Mouse (Mus musculus) intestine, embryonic 16.5 days (tissue): Measurements from ENCODE around the gene Lrif1. TPM values are rescaled to one million over a fixed set of nuclear protein-coding genes. Genes with fewer than 3 reads are reported as not detected.
A peak's percentile ranks its signal among the peaks of the same experiment; 100 is the strongest.
"Not testable (repeated sequence)": the region's sequence is repeated elsewhere in the genome, so short reads cannot be mapped to it uniquely, and the experiment has no call there.

ENCODE experiments used
- ATAC-seq: fragments of 200-750 bp; cut with Nextera tagmentation; 2 replicates; pipeline ENCODE4 v1.8.0; 2017; ENCODE audit warnings: moderate TSS enrichment, moderate library complexity
- H3K27ac ChIP-seq: fragments of 300-500 bp; sonication (generic); 2 replicates; pipeline ENCODE4 v1.5.1; 2014; ENCODE audit warnings: mild to moderate bottlenecking, low read length
- H3K27me3 ChIP-seq: fragments of 300-500 bp; sonication (generic); replicated peaks from 2 replicates; pipeline ENCODE4 v1.6.1; 2014; ENCODE audit warnings: low read length, control low read depth, mixed read lengths; ENCODE audit not compliant: control insufficient read depth, insufficient read depth
- H3K36me3 ChIP-seq: fragments of 300-500 bp; sonication (generic); 2 replicates; pipeline ENCODE4 v1.6.1; 2014; ENCODE audit warnings: low read length, control low read depth; ENCODE audit not compliant: control insufficient read depth, insufficient read depth
- H3K4me1 ChIP-seq: fragments of 300-500 bp; sonication (generic); 2 replicates; pipeline ENCODE4 v1.6.1; 2014; ENCODE audit warnings: low read length, control low read depth, mixed read lengths; ENCODE audit not compliant: control insufficient read depth, insufficient read depth
- H3K4me2 ChIP-seq: fragments of 300-500 bp; sonication (generic); 2 replicates; pipeline ENCODE4 v1.6.1; 2014; ENCODE audit warnings: low read depth, low read length, control low read depth
- H3K4me3 ChIP-seq: fragments of 300-500 bp; sonication (generic); 2 replicates; pipeline ENCODE4 v1.5.1; 2014; ENCODE audit warnings: mild to moderate bottlenecking, low read length
- H3K9ac ChIP-seq: fragments of 300-500 bp; sonication (generic); 2 replicates; pipeline ENCODE4 v1.6.1; 2014; ENCODE audit warnings: low read depth, low read length
- H3K9me3 ChIP-seq: fragments of 300-500 bp; sonication (generic); 2 replicates; pipeline ENCODE4 v1.6.1; 2016; ENCODE audit warnings: low read length, control low read depth; ENCODE audit not compliant: control insufficient read depth
- WGBS: fragments of 180-500 bp; shearing (Covaris S2); extraction: QIAGEN DNeasy Blood & Tissue Kit; methylation state at CpG from one replicate; pipeline ENCODE4 v1.1.7; 2014; 5-methylcytosine and 5-hydroxymethylcytosine counted together
- polyA plus RNA-seq: library from polyadenylated mRNA; unstranded; fragments of >200 nt; fragmentation: Nextera tagmentation; extraction: Ambion mirVana; gene quantifications from 2 replicates; pipeline ENCODE4 v1.2.1, GENCODE M21; 2015

Lrif1 gene
- 10.9 and 12.9 TPM in 2 replicates for polyA plus RNA-seq

- H3K9me3 ChIP-seq: no peaks in the 10 kb centered on the region
- peak; percentile 97 for ATAC-seq
- WGBS: under 1% methylated on average over 20 of the region's 20 CpGs
- H3K4me3 ChIP-seq: peak within 1 kb of the TSS; percentile 61
- H3K36me3 ChIP-seq: no peaks in the 10 kb centered on the region
- H3K4me2 ChIP-seq: peak within 1 kb of the TSS; percentile 61
- H3K27ac ChIP-seq: no peak within 1 kb of the TSS
- H3K4me1 ChIP-seq: no peaks in the 10 kb centered on the region
- no peaks in the 10 kb centered on the region for H3K27me3 ChIP-seq
- H3K9ac ChIP-seq: peak within 1 kb of the TSS; percentile 70
Measured at GRCm38 (mm10) chr3:106684830-106685229, at the start of gene Lrif1. TSS of gene Lrif1 (plus strand) at chr3:106684987.

- WGBS: 69% methylated on average over 14 of the region's 14 CpGs
Measured at GRCm38 (mm10) chr3:106672811-106673210, 12.0 kb upstream of the Lrif1 start.

GRCm38 (mm10) chr3:106685381-106685780, 594 bp downstream of the Lrif1 start:
- no peak for ATAC-seq
- Histone ChIP-seq H3K9me3 (no peaks in the 10 kb centered on the region), H3K36me3 (no peaks in the 10 kb centered on the region), H3K4me3 (peak overlapping the region; percentile 61), H3K27me3 (no peaks in the 10 kb centered on the region), H3K4me2 (peak overlapping the region; percentile 61), H3K4me1 (no peaks in the 10 kb centered on the region), H3K27ac (no peak overlapping the region), H3K9ac (no peak overlapping the region)
- WGBS: 33% methylated on average over 1 of the region's 1 CpGs

More at GRCm38 (mm10) chr3:106672811-106673210, 12.0 kb upstream of the Lrif1 start:
- not testable (repeated sequence) for H3K36me3 ChIP-seq, H3K9me3 ChIP-seq, ATAC-seq, H3K4me3 ChIP-seq, H3K27ac ChIP-seq, H3K27me3 ChIP-seq, H3K4me2 ChIP-seq, H3K4me1 ChIP-seq, H3K9ac ChIP-seq

- Histone ChIP-seq H3K4me3 (peak overlapping the region; percentile 77), H3K27me3 (no peaks in the 10 kb centered on the region), H3K27ac (peak overlapping the region; percentile 97), H3K4me2 (peak overlapping the region; percentile 67), H3K9me3 (no peaks in the 10 kb centered on the region), H3K36me3 (no peaks in the 10 kb centered on the region), H3K4me1 (0 out of 2 replicates have a peak, but pooled peaks cover 2% of the 10 kb centered on the region), H3K9ac (peak overlapping the region; percentile 76)
- peak; percentile 99 for ATAC-seq
- WGBS: 2% methylated on average over 31 of the region's 31 CpGs
Measured at GRCm38 (mm10) chr3:106721397-106722027, 36.7 kb downstream of the Lrif1 start.

- peak overlapping the region; percentile 77 for H3K4me3 ChIP-seq
- H3K9ac ChIP-seq: peak overlapping the region; percentile 76
- ATAC-seq: peak; percentile 95
- H3K9me3 ChIP-seq: no peaks in the 10 kb centered on the region
- H3K27ac ChIP-seq: peak overlapping the region; percentile 97
- WGBS: 1% methylated on average over 33 of the region's 33 CpGs
- H3K36me3 ChIP-seq: no peaks in the 10 kb centered on the region
- H3K27me3 ChIP-seq: no peaks in the 10 kb centered on the region
- H3K4me1 ChIP-seq: 0 out of 2 replicates have a peak, but pooled peaks cover 2% of the 10 kb centered on the region
- peak overlapping the region; percentile 67 for H3K4me2 ChIP-seq
Measured at GRCm38 (mm10) chr3:106722028-106722945, 37.5 kb downstream of the Lrif1 start.

- Histone ChIP-seq H3K27me3 (no peaks in the 10 kb centered on the region), H3K9ac (no peak overlapping the region), H3K4me2 (no peak overlapping the region), H3K27ac (no peak overlapping the region), H3K9me3 (no peaks in the 10 kb centered on the region), H3K4me1 (no peaks in the 10 kb centered on the region), H3K4me3 (no peak overlapping the region), H3K36me3 (no peaks in the 10 kb centered on the region)
- WGBS: 67% methylated on average over 1 of the region's 1 CpGs
- no peak for ATAC-seq
Measured at GRCm38 (mm10) chr3:106755898-106756297, 71.1 kb downstream of the Lrif1 start.

GRCm38 (mm10) chr3:106771834-106772233, 87.0 kb downstream of the Lrif1 start:
- WGBS: 87% methylated on average over 1 of the region's 1 CpGs
- H3K36me3 ChIP-seq: no peaks in the 10 kb centered on the region
- ATAC-seq: no peak

GRCm38 (mm10) chr3:106785130-106785529, 100.3 kb downstream of the Lrif1 start:
- Histone ChIP-seq H3K4me2 (no peak overlapping the region), H3K4me1 (no peaks in the 10 kb centered on the region), H3K9me3 (no peaks in the 10 kb centered on the region), H3K9ac (no peak overlapping the region), H3K4me3 (no peak overlapping the region), H3K27ac (no peak overlapping the region), H3K27me3 (no peaks in the 10 kb centered on the region), H3K36me3 (no peaks in the 10 kb centered on the region)
- ATAC-seq: no peak
- WGBS: 70% methylated on average over 3 of the region's 3 CpGs

More at GRCm38 (mm10) chr3:106771834-106772233, 87.0 kb downstream of the Lrif1 start:
- Histone ChIP-seq H3K9ac (no peak overlapping the region), H3K27ac (no peak overlapping the region), H3K27me3 (no peaks in the 10 kb centered on the region), H3K4me1 (no peaks in the 10 kb centered on the region), H3K4me3 (no peak overlapping the region), H3K4me2 (no peak overlapping the region), H3K9me3 (no peaks in the 10 kb centered on the region)
